Mouse (Mus musculus) heart, postnatal 14 days (tissue): ENCODE results near the gene Mrps27. TPM values are rescaled to one million over a fixed set of nuclear protein-coding genes. Genes with fewer than 3 reads are reported as not detected.
A peak's percentile ranks its signal among the peaks of the same experiment; 100 is the strongest.

Experiments
- DNase-seq, 2 experiments: peaks; one replicate each; pipeline ENCODE4 v3.0.0; 2021 to 2022
- intact Hi-C: fragments of 180-260 bp; cut with DNase I; formaldehyde crosslinking; loops from one replicate; pipeline ENCODE4 v1.15.1; 2025
- total RNA-seq, 2 experiments: library from RNA; stranded (reverse); gene quantifications; 2 replicates each; pipeline ENCODE4 v1.2.3; 2021

Mrps27 gene
- total RNA-seq, 2 experiments from 2014 or later: 37.2 to 42.8 TPM

GRCm38 (mm10) chr13:99378223-99378622, 33.6 kb downstream of the Mrps27 start:
- intact Hi-C loops: loop anchor here (2.0 to 5.0 kb wide), 2 partner anchors 37 to 369 kb away; no protein-coding TSS in a partner anchor
- DNase-seq: no peak

GRCm38 (mm10) chr13:99382373-99382772, 37.8 kb downstream of the Mrps27 start:
- intact Hi-C loops: no loop called here

GRCm38 (mm10) chr13:99384555-99385203, 40.1 kb downstream of the Mrps27 start:
- intact Hi-C loops: no loop called here
- no peak for DNase-seq

More at GRCm38 (mm10) chr13:99382373-99382772, 37.8 kb downstream of the Mrps27 start:
- DNase-seq: no peak

- intact Hi-C loops: no loop called here
- no peak for DNase-seq
Measured at GRCm38 (mm10) chr13:99385911-99386310, 41.3 kb downstream of the Mrps27 start.

GRCm38 (mm10) chr13:99386341-99386740, 41.8 kb downstream of the Mrps27 start:
- intact Hi-C loops: no loop called here
- DNase-seq: no peak

GRCm38 (mm10) chr13:99387901-99388811, 43.6 kb downstream of the Mrps27 start:
- DNase-seq: no peak

GRCm38 (mm10) chr13:99391417-99391816, 46.8 kb downstream of the Mrps27 start:
- intact Hi-C loops: no loop called here
- DNase-seq: peak; percentile 65 to 67

More at GRCm38 (mm10) chr13:99387901-99388811, 43.6 kb downstream of the Mrps27 start:
- intact Hi-C loops: no loop called here

- DNase-seq: no peak
- intact Hi-C loops: no loop called here
Measured at GRCm38 (mm10) chr13:99393128-99393527, 48.5 kb downstream of the Mrps27 start.

- DNase-seq: no peak
- intact Hi-C loops: no loop called here
Measured at GRCm38 (mm10) chr13:99394694-99395093, 50.1 kb downstream of the Mrps27 start.

- intact Hi-C loops: no loop called here
- DNase-seq: no peak
Measured at GRCm38 (mm10) chr13:99395531-99395930, 50.9 kb downstream of the Mrps27 start.

- intact Hi-C loops: no loop called here
- DNase-seq: no peak
Measured at GRCm38 (mm10) chr13:99397228-99397627, 52.6 kb downstream of the Mrps27 start.

GRCm38 (mm10) chr13:99398149-99398701, 53.6 kb downstream of the Mrps27 start:
- peak; percentile 63 to 68 for DNase-seq
- intact Hi-C loops: no loop called here

GRCm38 (mm10) chr13:99399373-99399772, 54.8 kb downstream of the Mrps27 start:
- intact Hi-C loops: no loop called here
- DNase-seq: no peak

- intact Hi-C loops: no loop called here
Measured at GRCm38 (mm10) chr13:99409216-99409615, 64.6 kb downstream of the Mrps27 start.

GRCm38 (mm10) chr13:99410611-99411515, 66.3 kb downstream of the Mrps27 start:
- intact Hi-C loops: no loop called here
- DNase-seq: no peak

More at GRCm38 (mm10) chr13:99409216-99409615, 64.6 kb downstream of the Mrps27 start:
- no peak for DNase-seq

GRCm38 (mm10) chr13:99411761-99412160, 67.2 kb downstream of the Mrps27 start:
- DNase-seq: no peak
- intact Hi-C loops: no loop called here

- intact Hi-C loops: no loop called here
Measured at GRCm38 (mm10) chr13:99412477-99413080, 68.0 kb downstream of the Mrps27 start.

GRCm38 (mm10) chr13:99413481-99414351, 69.1 kb downstream of the Mrps27 start:
- intact Hi-C loops: loop anchor here (2.0 kb wide), 1 partner anchor 35 kb away; no protein-coding TSS in a partner anchor

More at GRCm38 (mm10) chr13:99412477-99413080, 68.0 kb downstream of the Mrps27 start:
- peak; percentile 57 to 66 for DNase-seq

More at GRCm38 (mm10) chr13:99413481-99414351, 69.1 kb downstream of the Mrps27 start:
- DNase-seq: no peak
